Mouse (Mus musculus): ENCODE data around the gene Hoxc9. TPM values are rescaled to one million over a fixed set of nuclear protein-coding genes. Genes with fewer than 3 reads are reported as not detected.

Gene Hoxc9
- polyA plus RNA-seq, 1 experiment from 2014 or later = not detected

- H3K4me2 ChIP-seq = no peak within 1 kb of the TSS
- no peaks in the 10 kb centered on the region for H3K36me3 ChIP-seq
- H3K9ac ChIP-seq = no peak within 1 kb of the TSS
- 36% methylated on average over 9 of the region's 9 CpGs for WGBS
- no peak within 1 kb of the TSS for H3K27ac ChIP-seq
- H3K27me3 ChIP-seq = peaks cover 100% of the 10 kb centered on the region
- H3K4me1 ChIP-seq = peaks cover 4% of the 10 kb centered on the region; the same call in 1 of the 2 replicates
- ATAC-seq (ENCODE audit: borderline replicate concordance, extremely low read depth, low FRiP score, low TSS enrichment) = no peak
- no peaks in the 10 kb centered on the region for H3K9me3 ChIP-seq
- H3K4me3 ChIP-seq = no peak within 1 kb of the TSS
These were observed 42.4 kb downstream of the Hoxc9 start, which contains the start of gene Hoxc4 for GRCm38 (mm10) chr15:103018636-103019035. Gene Hoxc4 (plus strand): TSS chr15:103018934.

- no peak for ATAC-seq (ENCODE audit: borderline replicate concordance, extremely low read depth, low FRiP score, low TSS enrichment)
- H3K9me3 ChIP-seq = no peaks in the 10 kb centered on the region
- H3K9ac ChIP-seq = no peak overlapping the region
- no peak overlapping the region for H3K27ac ChIP-seq
- no peaks in the 10 kb centered on the region for H3K36me3 ChIP-seq
- peaks cover 100% of the 10 kb centered on the region for H3K27me3 ChIP-seq
- 5% methylated on average over 8 of the region's 8 CpGs for WGBS
- H3K4me2 ChIP-seq = no peak overlapping the region
- no peaks in the 10 kb centered on the region for H3K4me1 ChIP-seq
- no peak overlapping the region for H3K4me3 ChIP-seq
These were observed 44.7 kb downstream of the Hoxc9 start for GRCm38 (mm10) chr15:103020899-103021418.

- H3K4me3 ChIP-seq = no peak overlapping the region
- H3K9ac ChIP-seq = no peak overlapping the region
- no peak overlapping the region for H3K4me2 ChIP-seq
- H3K4me1 ChIP-seq = no peaks in the 10 kb centered on the region
- WGBS = 12% methylated on average over 8 of the region's 8 CpGs
- no peak overlapping the region for H3K27ac ChIP-seq
- no peaks in the 10 kb centered on the region for H3K36me3 ChIP-seq
- no peak for ATAC-seq (ENCODE audit: borderline replicate concordance, extremely low read depth, low FRiP score, low TSS enrichment)
- H3K27me3 ChIP-seq = peaks cover 100% of the 10 kb centered on the region
- no peaks in the 10 kb centered on the region for H3K9me3 ChIP-seq
These were observed 45.3 kb downstream of the Hoxc9 start for GRCm38 (mm10) chr15:103021544-103021943.

GRCm38 (mm10) chr15:103024131-103024530 is 47.9 kb downstream of the Hoxc9 start:
- WGBS = 16% methylated on average over 2 of the region's 2 CpGs
- H3K27me3 ChIP-seq = peaks cover 100% of the 10 kb centered on the region
- no peak for ATAC-seq (ENCODE audit: borderline replicate concordance, extremely low read depth, low FRiP score, low TSS enrichment)

GRCm38 (mm10) chr15:103027266-103028235 is 51.3 kb downstream of the Hoxc9 start:
- no peak for ATAC-seq (ENCODE audit: borderline replicate concordance, extremely low read depth, low FRiP score, low TSS enrichment)
- Histone ChIP-seq H3K4me3 (no peak overlapping the region), H3K36me3 (no peaks in the 10 kb centered on the region), H3K27me3 (peaks cover 99% of the 10 kb centered on the region), H3K4me2 (peak overlapping the region; percentile 5; the same call in 1 of the 2 replicates), H3K27ac (no peak overlapping the region), H3K9ac (no peak overlapping the region), H3K4me1 (no peaks in the 10 kb centered on the region), H3K9me3 (no peaks in the 10 kb centered on the region)
- 8% methylated on average over 43 of the region's 43 CpGs for WGBS

More at GRCm38 (mm10) chr15:103024131-103024530, 47.9 kb downstream of the Hoxc9 start:
- H3K4me1 ChIP-seq = no peaks in the 10 kb centered on the region
- no peaks in the 10 kb centered on the region for H3K36me3 ChIP-seq
- H3K9ac ChIP-seq = no peak overlapping the region
- H3K9me3 ChIP-seq = no peaks in the 10 kb centered on the region
- no peak overlapping the region for H3K27ac ChIP-seq
- no peak overlapping the region for H3K4me3 ChIP-seq
- no peak overlapping the region for H3K4me2 ChIP-seq

- no peaks in the 10 kb centered on the region for H3K9me3 ChIP-seq
- no peaks in the 10 kb centered on the region for H3K36me3 ChIP-seq
- no peaks in the 10 kb centered on the region for H3K4me1 ChIP-seq
- no peak overlapping the region for H3K4me3 ChIP-seq
- no peak for ATAC-seq (ENCODE audit: borderline replicate concordance, extremely low read depth, low FRiP score, low TSS enrichment)
- H3K9ac ChIP-seq = no peak overlapping the region
- 32% methylated on average over 9 of the region's 9 CpGs for WGBS
- no peak overlapping the region for H3K27ac ChIP-seq
- H3K4me2 ChIP-seq = no peak overlapping the region
- H3K27me3 ChIP-seq = peaks cover 98% of the 10 kb centered on the region
These were observed 52.8 kb downstream of the Hoxc9 start for GRCm38 (mm10) chr15:103028916-103029512.

- H3K27me3 ChIP-seq = peaks cover 98% of the 10 kb centered on the region
- no peaks in the 10 kb centered on the region for H3K4me1 ChIP-seq
- H3K36me3 ChIP-seq = no peaks in the 10 kb centered on the region
- no peak overlapping the region for H3K9ac ChIP-seq
- no peak overlapping the region for H3K27ac ChIP-seq
- no peak for ATAC-seq (ENCODE audit: borderline replicate concordance, extremely low read depth, low FRiP score, low TSS enrichment)
- 24% methylated on average over 8 of the region's 8 CpGs for WGBS
- no peak overlapping the region for H3K4me3 ChIP-seq
- no peaks in the 10 kb centered on the region for H3K9me3 ChIP-seq
- H3K4me2 ChIP-seq = no peak overlapping the region
These were observed 53.9 kb downstream of the Hoxc9 start for GRCm38 (mm10) chr15:103030142-103030541.

- Histone ChIP-seq H3K27ac (no peak overlapping the region), H3K4me3 (no peak overlapping the region), H3K27me3 (peaks cover 98% of the 10 kb centered on the region), H3K9me3 (no peaks in the 10 kb centered on the region), H3K9ac (no peak overlapping the region), H3K36me3 (no peaks in the 10 kb centered on the region), H3K4me1 (no peaks in the 10 kb centered on the region), H3K4me2 (no peak overlapping the region)
- no peak for ATAC-seq (ENCODE audit: borderline replicate concordance, extremely low read depth, low FRiP score, low TSS enrichment)
- WGBS = no CpG with 5 or more reads among the region's 3 CpGs
These were observed 55.9 kb downstream of the Hoxc9 start for GRCm38 (mm10) chr15:103032167-103032566.

GRCm38 (mm10) chr15:103032646-103033575 is 56.7 kb downstream of the Hoxc9 start:
- H3K4me3 ChIP-seq = no peak overlapping the region
- 3% methylated on average over 26 of the region's 26 CpGs for WGBS
- H3K9me3 ChIP-seq = no peaks in the 10 kb centered on the region
- no peaks in the 10 kb centered on the region for H3K4me1 ChIP-seq
- H3K27ac ChIP-seq = no peak overlapping the region
- H3K4me2 ChIP-seq = peak overlapping the region; percentile 6; the same call in 1 of the 2 replicates
- H3K9ac ChIP-seq = no peak overlapping the region
- peaks cover 98% of the 10 kb centered on the region for H3K27me3 ChIP-seq
- ATAC-seq (ENCODE audit: borderline replicate concordance, extremely low read depth, low FRiP score, low TSS enrichment) = no peak
- H3K36me3 ChIP-seq = no peaks in the 10 kb centered on the region

GRCm38 (mm10) chr15:103034043-103034806 is 58.0 kb downstream of the Hoxc9 start:
- WGBS = 1% methylated on average over 24 of the region's 24 CpGs
- Histone ChIP-seq H3K27ac (no peak overlapping the region), H3K4me1 (no peaks in the 10 kb centered on the region)

More at GRCm38 (mm10) chr15:103034043-103034806, 58.0 kb downstream of the Hoxc9 start:
- no peaks in the 10 kb centered on the region for H3K36me3 ChIP-seq
- H3K9ac ChIP-seq = peak overlapping the region; percentile 18; the same call in 1 of the 2 replicates
- no peaks in the 10 kb centered on the region for H3K9me3 ChIP-seq
- H3K4me3 ChIP-seq = peak overlapping the region; percentile 46
- peak overlapping the region; percentile 73 for H3K4me2 ChIP-seq
- ATAC-seq (ENCODE audit: borderline replicate concordance, extremely low read depth, low FRiP score, low TSS enrichment) = peak; percentile 50
- H3K27me3 ChIP-seq = peaks cover 98% of the 10 kb centered on the region
